Mouse (Mus musculus): Measurements from ENCODE around the gene Clp1. TPM values are rescaled to one million over a fixed set of nuclear protein-coding genes. Genes with fewer than 3 reads are reported as not detected.

Gene Clp1
- polyA plus RNA-seq, 1 experiment from 2014 or later = 30.4 TPM

- H3K27ac ChIP-seq (ENCODE audit: low read depth, low read length) = peak overlapping the region; percentile 99
- peaks cover 7% of the 10 kb centered on the region for H3K4me1 ChIP-seq (ENCODE audit: control insufficient read depth, insufficient read depth, low read length)
- H3K27me3 ChIP-seq (ENCODE audit: control insufficient read depth, insufficient read depth, low read length) = no peaks in the 10 kb centered on the region
- peaks cover 3% of the 10 kb centered on the region; the same call in 1 of the 2 replicates for H3K36me3 ChIP-seq (ENCODE audit: control insufficient read depth, insufficient read depth, low read length)
- WGBS (ENCODE audit: insufficient replicate concordance) = 0% methylated on average over 26 of the region's 26 CpGs
- H3K9ac ChIP-seq (ENCODE audit: low read depth, low read length) = peak overlapping the region; percentile 98
- ATAC-seq (replicated peaks; ENCODE audit: insufficient number of reproducible peaks, low FRiP score, low TSS enrichment) = 0 out of 2 replicates have a peak, but pooled peaks have one; percentile 1
- no peaks in the 10 kb centered on the region for H3K9me3 ChIP-seq (replicated peaks; ENCODE audit: control insufficient read depth, low read length)
- H3K4me2 ChIP-seq = peak overlapping the region; percentile 77
- peak overlapping the region; percentile 97 for H3K4me3 ChIP-seq (ENCODE audit: low read depth, low read length)
Observed at GRCm38 (mm10) chr2:84714422-84714810, 12.7 kb downstream of the Clp1 start.

GRCm38 (mm10) chr2:84711898-84712297 is 15.3 kb downstream of the Clp1 start:
- Histone ChIP-seq H3K9ac (ENCODE audit: low read depth, low read length) (no peak overlapping the region), H3K4me3 (ENCODE audit: low read depth, low read length) (no peak overlapping the region), H3K27ac (ENCODE audit: low read depth, low read length) (no peak overlapping the region), H3K27me3 (ENCODE audit: control insufficient read depth, insufficient read depth, low read length) (no peaks in the 10 kb centered on the region), H3K4me1 (ENCODE audit: control insufficient read depth, insufficient read depth, low read length) (peaks cover 7% of the 10 kb centered on the region), H3K9me3 (replicated peaks; ENCODE audit: control insufficient read depth, low read length) (no peaks in the 10 kb centered on the region), H3K36me3 (ENCODE audit: control insufficient read depth, insufficient read depth, low read length) (peaks cover 6% of the 10 kb centered on the region; the same call in 1 of the 2 replicates), H3K4me2 (no peak overlapping the region)
- ATAC-seq (replicated peaks; ENCODE audit: insufficient number of reproducible peaks, low FRiP score, low TSS enrichment) = no peak
- WGBS (ENCODE audit: insufficient replicate concordance) = 91% methylated on average over 2 of the region's 2 CpGs

- WGBS (ENCODE audit: insufficient replicate concordance) = 70% methylated on average over 1 of the region's 1 CpGs
- H3K27ac ChIP-seq (ENCODE audit: low read depth, low read length) = no peak overlapping the region
Observed at GRCm38 (mm10) chr2:84707523-84707922, 19.6 kb downstream of the Clp1 start.

GRCm38 (mm10) chr2:84705295-84705694 is 21.9 kb downstream of the Clp1 start:
- Histone ChIP-seq H3K4me3 (ENCODE audit: low read depth, low read length) (no peak overlapping the region), H3K9me3 (replicated peaks; ENCODE audit: control insufficient read depth, low read length) (no peaks in the 10 kb centered on the region), H3K4me2 (no peak overlapping the region), H3K9ac (ENCODE audit: low read depth, low read length) (no peak overlapping the region), H3K4me1 (ENCODE audit: control insufficient read depth, insufficient read depth, low read length) (no peaks in the 10 kb centered on the region), H3K36me3 (ENCODE audit: control insufficient read depth, insufficient read depth, low read length) (peaks cover 8% of the 10 kb centered on the region), H3K27me3 (ENCODE audit: control insufficient read depth, insufficient read depth, low read length) (no peaks in the 10 kb centered on the region), H3K27ac (ENCODE audit: low read depth, low read length) (no peak overlapping the region)
- WGBS (ENCODE audit: insufficient replicate concordance) = 91% methylated on average over 1 of the region's 1 CpGs
- no peak for ATAC-seq (replicated peaks; ENCODE audit: insufficient number of reproducible peaks, low FRiP score, low TSS enrichment)

More at GRCm38 (mm10) chr2:84707523-84707922, 19.6 kb downstream of the Clp1 start:
- H3K36me3 ChIP-seq (ENCODE audit: control insufficient read depth, insufficient read depth, low read length) = peaks cover 6% of the 10 kb centered on the region; the same call in 1 of the 2 replicates
- H3K4me3 ChIP-seq (ENCODE audit: low read depth, low read length) = no peak overlapping the region
- H3K9me3 ChIP-seq (replicated peaks; ENCODE audit: control insufficient read depth, low read length) = no peaks in the 10 kb centered on the region
- no peak overlapping the region for H3K4me2 ChIP-seq
- no peaks in the 10 kb centered on the region for H3K27me3 ChIP-seq (ENCODE audit: control insufficient read depth, insufficient read depth, low read length)
- no peak overlapping the region for H3K9ac ChIP-seq (ENCODE audit: low read depth, low read length)
- ATAC-seq (replicated peaks; ENCODE audit: insufficient number of reproducible peaks, low FRiP score, low TSS enrichment) = no peak
- no peaks in the 10 kb centered on the region for H3K4me1 ChIP-seq (ENCODE audit: control insufficient read depth, insufficient read depth, low read length)

- no peak overlapping the region for H3K9ac ChIP-seq (ENCODE audit: low read depth, low read length)
- ATAC-seq (replicated peaks; ENCODE audit: insufficient number of reproducible peaks, low FRiP score, low TSS enrichment) = no peak
- no peaks in the 10 kb centered on the region for H3K27me3 ChIP-seq (ENCODE audit: control insufficient read depth, insufficient read depth, low read length)
- WGBS (ENCODE audit: insufficient replicate concordance) = 79% methylated on average over 5 of the region's 5 CpGs
- H3K4me3 ChIP-seq (ENCODE audit: low read depth, low read length) = no peak overlapping the region
- no peak overlapping the region for H3K27ac ChIP-seq (ENCODE audit: low read depth, low read length)
- no peaks in the 10 kb centered on the region for H3K4me1 ChIP-seq (ENCODE audit: control insufficient read depth, insufficient read depth, low read length)
- H3K4me2 ChIP-seq = no peak overlapping the region
- H3K9me3 ChIP-seq (replicated peaks; ENCODE audit: control insufficient read depth, low read length) = no peaks in the 10 kb centered on the region
- peaks cover 10% of the 10 kb centered on the region for H3K36me3 ChIP-seq (ENCODE audit: control insufficient read depth, insufficient read depth, low read length)
Observed at GRCm38 (mm10) chr2:84704329-84704728, 22.8 kb downstream of the Clp1 start.

GRCm38 (mm10) chr2:84703497-84703896 is 23.7 kb downstream of the Clp1 start:
- no peak overlapping the region for H3K9ac ChIP-seq (ENCODE audit: low read depth, low read length)
- no peaks in the 10 kb centered on the region for H3K9me3 ChIP-seq (replicated peaks; ENCODE audit: control insufficient read depth, low read length)
- H3K4me3 ChIP-seq (ENCODE audit: low read depth, low read length) = no peak overlapping the region
- peaks cover 12% of the 10 kb centered on the region for H3K36me3 ChIP-seq (ENCODE audit: control insufficient read depth, insufficient read depth, low read length)
- WGBS (ENCODE audit: insufficient replicate concordance) = 86% methylated on average over 1 of the region's 1 CpGs
- H3K27ac ChIP-seq (ENCODE audit: low read depth, low read length) = no peak overlapping the region
- H3K4me2 ChIP-seq = no peak overlapping the region
- no peaks in the 10 kb centered on the region for H3K4me1 ChIP-seq (ENCODE audit: control insufficient read depth, insufficient read depth, low read length)
- ATAC-seq (replicated peaks; ENCODE audit: insufficient number of reproducible peaks, low FRiP score, low TSS enrichment) = no peak
- no peaks in the 10 kb centered on the region for H3K27me3 ChIP-seq (ENCODE audit: control insufficient read depth, insufficient read depth, low read length)

- ATAC-seq (replicated peaks; ENCODE audit: insufficient number of reproducible peaks, low FRiP score, low TSS enrichment) = no peak
- Histone ChIP-seq H3K27ac (ENCODE audit: low read depth, low read length) (no peak overlapping the region), H3K4me1 (ENCODE audit: control insufficient read depth, insufficient read depth, low read length) (no peaks in the 10 kb centered on the region), H3K9me3 (replicated peaks; ENCODE audit: control insufficient read depth, low read length) (no peaks in the 10 kb centered on the region), H3K4me3 (ENCODE audit: low read depth, low read length) (no peak overlapping the region), H3K27me3 (ENCODE audit: control insufficient read depth, insufficient read depth, low read length) (no peaks in the 10 kb centered on the region), H3K4me2 (no peak overlapping the region), H3K36me3 (ENCODE audit: control insufficient read depth, insufficient read depth, low read length) (peaks cover 37% of the 10 kb centered on the region), H3K9ac (ENCODE audit: low read depth, low read length) (no peak overlapping the region)
- 87% methylated on average over 5 of the region's 5 CpGs for WGBS (ENCODE audit: insufficient replicate concordance)
Observed at GRCm38 (mm10) chr2:84695007-84695695, 32.0 kb downstream of the Clp1 start.

- Histone ChIP-seq H3K4me3 (ENCODE audit: low read depth, low read length) (no peak overlapping the region), H3K4me2 (no peak overlapping the region), H3K27ac (ENCODE audit: low read depth, low read length) (no peak overlapping the region), H3K9me3 (replicated peaks; ENCODE audit: control insufficient read depth, low read length) (no peaks in the 10 kb centered on the region), H3K9ac (ENCODE audit: low read depth, low read length) (no peak overlapping the region), H3K27me3 (ENCODE audit: control insufficient read depth, insufficient read depth, low read length) (no peaks in the 10 kb centered on the region), H3K36me3 (ENCODE audit: control insufficient read depth, insufficient read depth, low read length) (peaks cover 46% of the 10 kb centered on the region), H3K4me1 (ENCODE audit: control insufficient read depth, insufficient read depth, low read length) (no peaks in the 10 kb centered on the region)
- WGBS (ENCODE audit: insufficient replicate concordance) = 86% methylated on average over 12 of the region's 12 CpGs
- ATAC-seq (replicated peaks; ENCODE audit: insufficient number of reproducible peaks, low FRiP score, low TSS enrichment) = no peak
Observed at GRCm38 (mm10) chr2:84690050-84690449, 37.1 kb downstream of the Clp1 start.

Measured in heart, embryonic 11.5 days (tissue).